Mouse (Mus musculus) bone marrow, adult 2 months (tissue): Measurements from ENCODE around the gene Pde9a. TPM values are rescaled to one million over a fixed set of nuclear protein-coding genes. Genes with fewer than 3 reads are reported as not detected.

ENCODE experiments used
- H3K27ac ChIP-seq: fragments of 200-500 bp; 2 replicates; pipeline ENCODE4 v1.5.1; 2012; ENCODE audit warnings: low read depth, mild to moderate bottlenecking, control low read depth, inconsistent platforms, low read length; ENCODE audit not compliant: control insufficient read depth, poor library complexity, insufficient read depth
- H3K4me1 ChIP-seq: fragments of 200-500 bp; 2 replicates; pipeline ENCODE4 v1.6.1; 2011; ENCODE audit warnings: low read length; ENCODE audit not compliant: control insufficient read depth, insufficient read depth
- H3K4me3 ChIP-seq: fragments of 200-500 bp; replicated peaks from 2 replicates; pipeline ENCODE3; 2011; ENCODE audit warnings: mild to moderate bottlenecking, low read depth, low read length, control low read depth; ENCODE audit not compliant: control insufficient read depth
- CTCF ChIP-seq: fragments of 200-500 bp; IDR thresholded peaks from 2 replicates; pipeline ENCODE4 v1.5.1; 2011; ENCODE audit warnings: low read length, control low read depth; ENCODE audit not compliant: control insufficient read depth, insufficient read depth
- POLR2A ChIP-seq: fragments of 200-500 bp; IDR thresholded peaks from 2 replicates; pipeline ENCODE4 v1.6.1; 2011; ENCODE audit warnings: low read depth, mild to moderate bottlenecking, control low read depth, low read length, borderline replicate concordance; ENCODE audit not compliant: control insufficient read depth
- WGBS: fragments of 180-500 bp; shearing (Covaris S2); methylation state at CpG from one replicate; pipeline ENCODE4 v1.1.7; 2018; 5-methylcytosine and 5-hydroxymethylcytosine counted together
- polyA plus RNA-seq: library from polyadenylated mRNA; stranded (reverse); fragments of >200 nt; gene quantifications from 2 replicates; pipeline ENCODE4 v1.2.4, GENCODE M21; 2011; ENCODE audit warnings: low replicate concordance; ENCODE audit not compliant: missing spikeins, insufficient read depth, insufficient read length

The Pde9a gene
- polyA plus RNA-seq, 1 experiment, result 2.9 TPM

DNA sequence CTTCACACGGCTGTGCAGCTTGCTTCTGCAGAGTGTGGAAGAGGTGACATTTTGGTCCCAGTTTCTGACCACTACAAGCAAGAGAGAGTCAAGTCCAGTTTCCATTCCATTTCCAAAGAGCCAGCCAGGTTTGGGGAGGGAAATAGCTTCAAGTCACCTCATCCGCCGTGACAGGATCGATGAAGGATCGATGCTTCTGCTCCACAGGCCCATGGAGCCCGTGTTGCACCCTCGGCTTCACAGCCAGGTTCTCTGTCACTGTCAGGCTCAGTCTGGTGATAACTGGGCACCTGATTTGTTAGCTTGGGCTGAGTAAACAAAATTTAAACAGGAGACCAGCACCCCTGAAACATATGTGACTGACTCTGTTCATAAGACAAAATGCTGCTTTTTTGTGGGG lies 58.2 kb downstream of the Pde9a start:
- TF ChIP-seq CTCF (no peak), POLR2A (no peak)
- no peak overlapping the region for H3K27ac ChIP-seq
- H3K4me1 ChIP-seq, result no peaks in the 10 kb centered on the region; the same call in 1 of the 2 replicates
- WGBS, result 76% methylated on average over 7 of the region's 7 CpGs
- H3K4me3 ChIP-seq, result no peak overlapping the region

DNA sequence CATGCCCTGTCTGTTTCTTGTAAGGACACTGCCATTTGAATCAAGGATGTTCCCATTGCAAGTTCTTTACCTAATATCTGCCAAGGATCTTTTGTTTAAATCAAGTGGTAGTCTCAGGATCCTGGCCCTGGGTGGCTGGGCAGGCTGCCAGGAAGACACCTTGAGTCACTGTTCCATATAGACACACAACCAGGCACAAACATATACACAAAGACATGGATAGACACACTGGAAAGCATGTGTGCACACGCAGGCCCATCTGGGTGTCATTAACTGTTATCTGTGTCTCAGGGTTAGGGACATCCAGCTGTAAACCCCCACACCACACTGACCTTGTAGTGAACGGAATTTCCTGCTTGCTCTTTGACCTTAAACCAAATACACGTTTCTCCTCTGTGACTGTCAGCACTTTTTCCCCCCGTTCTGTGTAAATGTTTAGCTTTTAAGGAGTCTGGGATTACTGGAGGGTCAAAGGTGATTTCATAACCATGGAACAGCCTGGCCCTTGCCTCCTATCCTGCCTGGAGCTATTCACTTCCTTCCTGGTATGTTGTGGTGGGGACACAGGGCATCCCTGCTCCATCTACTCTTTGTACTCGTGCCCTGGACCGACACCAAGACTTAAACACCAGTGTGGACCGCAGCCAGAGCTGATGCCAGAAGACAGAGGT lies 59.2 kb downstream of the Pde9a start:
- no peak overlapping the region for H3K4me3 ChIP-seq
- WGBS, result 63% methylated on average over 7 of the region's 7 CpGs
- TF ChIP-seq CTCF, result no peak
- no peak for TF ChIP-seq POLR2A
- no peak overlapping the region for H3K27ac ChIP-seq
- H3K4me1 ChIP-seq, result no peaks in the 10 kb centered on the region

GRCm38 (mm10) chr17:31447766-31448165 lies 61.8 kb downstream of the Pde9a start:
- no peak overlapping the region for H3K4me3 ChIP-seq
- 35% methylated on average over 5 of the region's 5 CpGs for WGBS
- no peak overlapping the region for H3K27ac ChIP-seq
- TF ChIP-seq CTCF (no peak), POLR2A (no peak)
- H3K4me1 ChIP-seq, result no peaks in the 10 kb centered on the region

- H3K4me1 ChIP-seq, result no peaks in the 10 kb centered on the region
- no peak overlapping the region for H3K4me3 ChIP-seq
- TF ChIP-seq POLR2A (no peak), CTCF (no peak)
- WGBS, result 55% methylated on average over 1 of the region's 1 CpGs
- no peak overlapping the region for H3K27ac ChIP-seq
Measured at GRCm38 (mm10) chr17:31448519-31448918, 62.5 kb downstream of the Pde9a start.

GRCm38 (mm10) chr17:31450206-31450605 lies 64.2 kb downstream of the Pde9a start:
- TF ChIP-seq POLR2A (no peak), CTCF (no peak)
- H3K4me1 ChIP-seq, result no peaks in the 10 kb centered on the region
- H3K27ac ChIP-seq, result no peak overlapping the region
- H3K4me3 ChIP-seq, result no peak overlapping the region
- WGBS, result 50% methylated on average over 3 of the region's 3 CpGs

GRCm38 (mm10) chr17:31451179-31451708 lies 65.2 kb downstream of the Pde9a start:
- Histone ChIP-seq H3K4me1 (no peaks in the 10 kb centered on the region), H3K27ac (no peak overlapping the region), H3K4me3 (no peak overlapping the region)
- TF ChIP-seq CTCF (no peak), POLR2A (no peak)
- WGBS, result 44% methylated on average over 8 of the region's 8 CpGs

DNA sequence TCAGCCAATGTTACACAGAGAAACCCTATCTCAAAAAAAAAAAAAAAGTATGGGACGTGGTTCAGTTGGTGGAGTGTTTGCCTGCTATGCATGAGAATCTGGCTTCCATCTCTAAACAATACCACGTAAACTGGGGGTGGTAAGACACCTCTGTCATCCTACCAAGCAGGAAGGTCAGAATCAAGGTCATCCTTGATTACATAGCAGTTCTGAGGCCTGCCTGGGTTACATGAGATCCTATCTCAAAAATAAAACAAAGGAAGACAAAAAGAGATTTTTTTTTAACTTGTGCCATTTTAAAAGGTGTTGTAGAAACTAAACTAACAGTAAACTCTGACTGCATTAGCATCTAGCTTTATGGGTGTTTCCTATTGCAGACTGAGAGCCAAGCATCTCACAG lies 66.8 kb downstream of the Pde9a start:
- H3K4me3 ChIP-seq, result no peak overlapping the region
- no peak overlapping the region for H3K27ac ChIP-seq
- H3K4me1 ChIP-seq, result no peaks in the 10 kb centered on the region
- TF ChIP-seq POLR2A (no peak), CTCF (no peak)
- 67% methylated on average over 2 of the region's 2 CpGs for WGBS

DNA sequence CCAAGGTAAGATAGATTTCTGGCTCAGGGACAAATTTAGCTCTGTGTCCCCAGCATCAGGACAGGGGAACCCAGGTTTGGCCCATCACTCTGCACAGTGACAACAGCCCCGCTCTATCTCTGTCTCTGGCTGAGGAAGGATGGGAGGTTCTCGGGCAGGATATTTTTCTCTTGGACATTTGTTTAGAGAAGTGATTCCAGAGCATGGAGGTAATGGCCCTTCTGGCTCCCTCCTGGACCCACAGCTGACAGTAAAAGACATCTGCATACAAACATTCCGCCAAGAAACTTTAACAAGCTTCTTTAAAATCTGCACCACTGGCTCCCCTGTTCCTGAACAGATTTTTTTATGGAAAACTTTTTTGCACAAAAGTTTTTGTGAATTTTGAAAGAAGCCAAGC lies 67.5 kb downstream of the Pde9a start:
- 78% methylated on average over 3 of the region's 3 CpGs for WGBS
- no peaks in the 10 kb centered on the region for H3K4me1 ChIP-seq
- no peak for TF ChIP-seq CTCF
- no peak for TF ChIP-seq POLR2A
- H3K27ac ChIP-seq, result no peak overlapping the region
- H3K4me3 ChIP-seq, result no peak overlapping the region
